Mouse (Mus musculus) spleen, adult 2 months (tissue): ENCODE measurements at regions not wholly inside any gene's neighbourhood (a gene's known extent, or its start where the extent isn't known, plus 50 kb on each side); places are given as distances from the start of the nearest gene placed in this dataset.
A peak's percentile ranks its signal among the peaks of the same experiment; 100 is the strongest.

Experiments
- DNase-seq, 2 experiments: peaks; one replicate each; pipeline versions ENCODE4 v3.0.0 to v3.0.0-alpha.2; 2012 to 2021; ENCODE audit warnings: low spot score in 2 of 2, low read depth in 1 of 2
- H3K27ac ChIP-seq: fragments of 200-500 bp; 2 replicates; pipeline ENCODE4 v1.5.1; 2012; ENCODE audit warnings: low read length, inconsistent platforms; ENCODE audit not compliant: insufficient read depth
- H3K27me3 ChIP-seq: fragments of 200-500 bp; 2 replicates; pipeline ENCODE4 v1.6.1; 2012; ENCODE audit warnings: mild to moderate bottlenecking, moderate library complexity, low read length, inconsistent platforms; ENCODE audit not compliant: control insufficient read depth, insufficient read depth
- H3K36me3 ChIP-seq: fragments of 200-500 bp; 2 replicates; pipeline ENCODE4 v1.6.1; 2012; ENCODE audit warnings: mild to moderate bottlenecking, low read length, inconsistent platforms; ENCODE audit not compliant: control insufficient read depth, insufficient read depth
- H3K4me1 ChIP-seq: fragments of 200-500 bp; 2 replicates; pipeline ENCODE4 v1.6.1; 2011; ENCODE audit warnings: inconsistent platforms; ENCODE audit not compliant: control insufficient read depth, insufficient read depth, insufficient read length
- H3K4me3 ChIP-seq: fragments of 200-500 bp; 2 replicates; pipeline ENCODE4 v1.5.1; 2011; ENCODE audit warnings: mild to moderate bottlenecking, inconsistent platforms; ENCODE audit not compliant: insufficient read depth, insufficient read length; ENCODE audit errors: extremely low read depth
- CTCF ChIP-seq: fragments of 200-500 bp; IDR thresholded peaks from 2 replicates; pipeline ENCODE4 v1.5.1; 2011; ENCODE audit warnings: mild to moderate bottlenecking, inconsistent platforms; ENCODE audit not compliant: insufficient read depth, insufficient read length, insufficient replicate concordance; ENCODE audit errors: extremely low read depth
- POLR2A ChIP-seq: fragments of 200-500 bp; IDR thresholded peaks from 2 replicates; pipeline ENCODE4 v1.6.1; 2011; ENCODE audit warnings: low read depth, low read length, inconsistent platforms
- WGBS: fragments of 180-500 bp; shearing (Covaris S2); methylation state at CpG from one replicate; pipeline ENCODE4 v1.1.7; 2018; 5-methylcytosine and 5-hydroxymethylcytosine counted together

GRCm38 (mm10) chr6:31145687-31146086 is 186.8 kb upstream of the Klf14 start:
- no peaks in the 10 kb centered on the region for H3K27me3 ChIP-seq
- no peak overlapping the region for H3K27ac ChIP-seq
- no peak for DNase-seq
- no peak for TF ChIP-seq POLR2A
- TF ChIP-seq CTCF, result no peak
- peaks cover 2% of the 10 kb centered on the region; the same call in 1 of the 2 replicates for H3K36me3 ChIP-seq
- H3K4me3 ChIP-seq, result no peak overlapping the region
- 92% methylated on average over 10 of the region's 10 CpGs for WGBS
- no peaks in the 10 kb centered on the region; the same call in 1 of the 2 replicates for H3K4me1 ChIP-seq

GRCm38 (mm10) chr6:31146779-31147178 is 187.9 kb upstream of the Klf14 start:
- H3K4me1 ChIP-seq, result no peaks in the 10 kb centered on the region; the same call in 1 of the 2 replicates
- H3K27ac ChIP-seq, result no peak overlapping the region
- peaks cover 2% of the 10 kb centered on the region for H3K36me3 ChIP-seq
- no peak for DNase-seq
- TF ChIP-seq POLR2A (no peak), CTCF (no peak)
- WGBS, result 82% methylated on average over 5 of the region's 5 CpGs
- no peak overlapping the region for H3K4me3 ChIP-seq
- no peaks in the 10 kb centered on the region for H3K27me3 ChIP-seq

GRCm38 (mm10) chr6:31147682-31148081 is 188.8 kb upstream of the Klf14 start:
- WGBS, result 91% methylated on average over 10 of the region's 10 CpGs
- no peak for DNase-seq
- H3K27ac ChIP-seq, result no peak overlapping the region
- peaks cover 4% of the 10 kb centered on the region for H3K36me3 ChIP-seq
- TF ChIP-seq POLR2A (no peak), CTCF (no peak)
- H3K27me3 ChIP-seq, result no peaks in the 10 kb centered on the region
- no peak overlapping the region for H3K4me3 ChIP-seq
- no peaks in the 10 kb centered on the region; the same call in 1 of the 2 replicates for H3K4me1 ChIP-seq

GRCm38 (mm10) chr6:31148311-31148856 is 189.5 kb upstream of the Klf14 start:
- TF ChIP-seq CTCF (no peak), POLR2A (no peak)
- no peak overlapping the region for H3K27ac ChIP-seq
- peaks cover 4% of the 10 kb centered on the region for H3K36me3 ChIP-seq
- H3K27me3 ChIP-seq, result no peaks in the 10 kb centered on the region
- H3K4me3 ChIP-seq, result no peak overlapping the region
- 82% methylated on average over 8 of the region's 8 CpGs for WGBS
- no peaks in the 10 kb centered on the region; the same call in 1 of the 2 replicates for H3K4me1 ChIP-seq
- no peak for DNase-seq

GRCm38 (mm10) chr6:31149164-31149563 is 190.3 kb upstream of the Klf14 start:
- no peak overlapping the region for H3K27ac ChIP-seq

GRCm38 (mm10) chr6:31150416-31150815 is 191.5 kb upstream of the Klf14 start:
- WGBS, result 83% methylated on average over 8 of the region's 8 CpGs

More at GRCm38 (mm10) chr6:31149164-31149563, 190.3 kb upstream of the Klf14 start:
- DNase-seq, result no peak
- H3K36me3 ChIP-seq, result peaks cover 4% of the 10 kb centered on the region
- TF ChIP-seq POLR2A, result no peak
- no peak for TF ChIP-seq CTCF
- H3K4me1 ChIP-seq, result no peaks in the 10 kb centered on the region; the same call in 1 of the 2 replicates
- WGBS, result 94% methylated on average over 6 of the region's 6 CpGs
- H3K27me3 ChIP-seq, result no peaks in the 10 kb centered on the region
- no peak overlapping the region for H3K4me3 ChIP-seq

GRCm38 (mm10) chr6:31155857-31156256 is 197.0 kb upstream of the Klf14 start:
- Histone ChIP-seq H3K4me1 (peaks cover 7% of the 10 kb centered on the region; the same call in 1 of the 2 replicates), H3K36me3 (peaks cover 2% of the 10 kb centered on the region; the same call in 1 of the 2 replicates), H3K27ac (no peak overlapping the region), H3K27me3 (no peaks in the 10 kb centered on the region), H3K4me3 (no peak overlapping the region)
- no peak for TF ChIP-seq POLR2A
- peak; percentile 48; the same call in 1 of the 2 replicates for TF ChIP-seq CTCF
- 42% methylated on average over 5 of the region's 5 CpGs for WGBS
- DNase-seq, result peak in 1 of 2 experiments; percentile 20

More at GRCm38 (mm10) chr6:31150416-31150815, 191.5 kb upstream of the Klf14 start:
- no peak for TF ChIP-seq CTCF
- no peak for TF ChIP-seq POLR2A
- Histone ChIP-seq H3K4me3 (no peak overlapping the region), H3K36me3 (peaks cover 4% of the 10 kb centered on the region), H3K4me1 (no peaks in the 10 kb centered on the region; the same call in 1 of the 2 replicates), H3K27me3 (no peaks in the 10 kb centered on the region), H3K27ac (no peak overlapping the region)
- DNase-seq, result no peak
